Mouse (Mus musculus) thymus, postnatal 4 days (tissue): ENCODE measurements around the gene Omg.

Source experiments
- DNase-seq: peaks from one replicate; pipeline ENCODE4 v3.0.0; 2021

The Omg gene

DNA sequence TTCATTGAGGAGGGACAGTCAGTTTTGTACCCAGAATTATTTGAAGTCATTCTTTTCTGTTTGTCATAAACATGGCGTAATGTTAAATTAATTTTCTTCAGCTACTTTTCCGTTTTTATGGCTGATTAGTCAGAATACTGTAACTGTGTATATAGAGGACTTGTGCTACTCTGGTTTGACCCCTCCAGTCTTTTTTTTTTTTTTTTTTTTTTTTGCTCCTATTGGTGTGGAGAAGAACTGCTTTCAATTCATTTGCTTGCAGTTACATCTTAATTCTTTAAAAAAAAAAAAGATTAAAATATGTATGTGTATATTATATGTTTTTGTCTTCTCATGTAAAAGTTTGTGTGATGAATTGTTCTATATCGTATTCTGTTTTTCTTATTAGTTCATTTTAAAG, 8.1 kb upstream of the Omg start:
- DNase-seq, result no peak

DNA sequence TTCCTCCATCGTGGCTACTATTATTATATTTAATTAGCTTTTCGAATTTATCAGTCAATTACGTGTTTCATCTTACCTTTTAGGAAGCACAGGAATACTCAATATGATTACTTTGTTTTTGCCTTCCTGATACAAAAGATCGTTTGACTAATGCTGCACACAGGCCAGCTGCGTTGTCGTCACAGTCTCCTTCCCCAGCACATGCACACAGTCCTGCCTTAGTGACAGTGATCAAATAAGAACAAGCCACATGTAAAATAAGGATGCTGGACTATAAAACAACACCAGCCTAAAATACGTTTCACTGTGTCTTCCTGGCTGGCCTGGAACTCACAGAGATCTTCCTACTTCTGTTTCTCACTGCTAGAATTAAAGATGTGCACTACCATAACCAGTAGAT, 622 bp upstream of the Omg start:
- no peak for DNase-seq

DNA sequence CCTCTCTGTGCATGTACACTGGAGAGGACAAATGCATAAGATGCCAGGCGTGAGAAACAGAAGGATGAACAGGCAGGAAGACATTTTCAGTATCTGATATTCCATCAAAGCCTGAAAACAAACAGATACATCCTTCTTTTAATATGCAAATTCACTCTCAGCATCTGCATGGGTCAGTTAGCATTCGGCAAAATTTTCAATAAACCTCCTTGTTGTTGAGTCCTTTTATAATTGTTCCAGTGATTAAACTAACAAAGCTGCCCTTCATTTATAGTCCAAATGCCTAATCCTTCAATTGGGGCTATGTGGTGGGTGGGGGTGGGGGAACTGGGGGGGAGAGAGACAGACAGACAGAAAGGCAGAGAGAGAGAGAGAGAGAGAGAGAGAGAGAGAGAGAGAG, 967 bp downstream of the Omg start:
- DNase-seq, result no peak

DNA sequence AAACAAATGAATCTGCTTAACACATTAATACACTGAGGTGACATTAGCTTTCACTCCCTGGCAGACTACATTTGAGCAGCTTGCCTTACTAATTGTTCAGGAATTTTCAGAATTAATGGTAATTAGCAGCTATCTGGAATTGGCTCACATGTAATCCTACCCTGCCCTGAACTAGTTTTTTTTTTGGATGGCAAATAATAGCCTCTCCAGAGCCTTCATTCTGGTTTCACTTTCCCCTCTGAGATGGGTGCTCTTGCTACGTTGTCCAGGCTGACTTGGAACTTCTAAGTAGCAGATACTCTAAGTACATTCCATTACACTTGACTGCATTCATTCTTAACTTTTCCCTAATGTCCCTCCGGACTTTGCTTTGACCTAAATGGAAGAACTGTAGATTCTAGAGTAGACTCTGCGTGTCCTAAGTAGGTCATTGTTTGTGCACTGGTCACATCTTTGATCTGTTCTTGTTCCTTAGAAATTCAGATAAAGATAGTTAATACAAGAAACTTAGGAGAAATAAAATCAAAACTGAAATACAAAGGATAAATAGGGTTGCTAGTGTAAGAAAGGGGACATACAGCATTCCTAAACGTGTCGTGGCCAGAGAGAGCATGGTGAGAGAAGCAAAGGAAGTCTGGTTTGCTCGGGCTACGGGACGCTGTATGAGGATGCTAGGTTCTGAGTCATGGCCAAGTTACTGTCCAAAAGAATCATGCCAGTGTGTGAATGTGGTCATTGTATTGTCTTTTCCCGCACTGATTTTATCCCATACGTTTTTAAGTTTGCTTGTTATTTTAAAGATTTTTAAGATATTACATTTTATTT, 8.7 kb downstream of the Omg start:
- no peak for DNase-seq

DNA sequence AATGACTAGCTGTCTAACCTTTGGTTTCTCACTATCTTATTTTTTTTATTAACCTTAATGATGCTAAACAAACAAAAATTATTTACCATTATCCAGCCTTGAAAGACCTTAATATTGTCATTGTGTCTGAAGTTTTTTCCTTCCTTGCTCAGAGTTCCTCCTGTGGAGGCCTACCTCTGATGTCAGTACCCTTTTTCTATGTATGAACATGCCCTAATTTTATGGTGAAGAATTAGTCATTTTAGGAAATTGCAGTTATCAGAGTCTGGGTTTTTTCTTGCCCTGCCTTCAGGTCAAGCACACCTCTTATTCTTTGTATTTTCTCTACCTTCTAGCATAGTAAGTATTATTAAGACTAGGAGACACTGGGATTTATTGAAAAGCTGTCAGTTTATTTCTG, 19.2 kb downstream of the Omg start:
- DNase-seq, result no peak

DNA sequence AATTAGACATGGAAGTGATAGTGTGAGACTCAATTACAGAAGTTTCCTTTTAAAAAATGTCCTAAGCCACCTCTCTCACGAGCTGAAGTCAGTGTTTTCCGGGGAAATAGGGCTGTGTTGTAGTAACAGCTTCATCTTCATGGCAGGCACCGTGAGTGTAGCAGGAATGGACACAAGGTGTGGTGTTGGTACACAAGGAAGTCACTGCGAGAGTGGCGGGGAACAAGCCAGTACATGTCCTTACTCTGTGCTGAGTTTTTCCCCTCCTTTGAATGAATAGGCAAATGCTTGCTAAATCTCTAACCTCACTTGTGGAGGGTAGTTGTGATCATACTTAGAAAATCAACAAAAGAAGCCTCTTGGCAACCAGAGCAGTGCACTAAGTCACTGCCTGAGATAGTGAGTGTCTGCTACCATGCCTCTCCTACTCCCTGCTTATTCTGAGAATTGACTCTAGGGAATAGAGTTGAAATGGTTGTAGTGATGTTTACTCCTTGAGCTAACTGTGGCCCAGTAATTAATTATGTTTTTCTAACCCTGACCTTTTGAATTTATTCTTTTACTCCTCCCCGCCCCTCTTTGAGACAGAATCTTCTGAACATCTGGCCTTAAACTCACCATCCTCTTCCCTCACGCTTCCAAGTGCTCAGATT, 19.9 kb downstream of the Omg start:
- DNase-seq, result no peak

DNA sequence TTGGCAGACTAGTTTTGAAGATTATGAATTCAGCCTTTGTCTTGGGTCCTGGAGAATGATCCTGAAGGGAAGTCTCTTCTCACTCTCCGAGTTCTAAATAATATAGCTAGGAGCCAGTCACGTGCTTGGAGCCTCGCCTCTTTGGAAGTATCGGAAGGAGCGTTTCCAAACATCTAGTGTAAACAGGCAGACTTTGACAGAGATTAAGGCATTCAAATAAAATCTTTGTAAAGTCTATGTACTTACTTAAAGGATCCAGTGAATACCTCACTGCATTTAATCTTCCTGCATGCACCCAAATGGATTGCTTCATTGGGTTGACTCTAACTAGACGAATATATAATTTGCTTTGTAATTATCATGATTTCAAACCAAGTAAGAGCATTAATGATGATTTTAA, 20.5 kb downstream of the Omg start:
- no peak for DNase-seq

DNA sequence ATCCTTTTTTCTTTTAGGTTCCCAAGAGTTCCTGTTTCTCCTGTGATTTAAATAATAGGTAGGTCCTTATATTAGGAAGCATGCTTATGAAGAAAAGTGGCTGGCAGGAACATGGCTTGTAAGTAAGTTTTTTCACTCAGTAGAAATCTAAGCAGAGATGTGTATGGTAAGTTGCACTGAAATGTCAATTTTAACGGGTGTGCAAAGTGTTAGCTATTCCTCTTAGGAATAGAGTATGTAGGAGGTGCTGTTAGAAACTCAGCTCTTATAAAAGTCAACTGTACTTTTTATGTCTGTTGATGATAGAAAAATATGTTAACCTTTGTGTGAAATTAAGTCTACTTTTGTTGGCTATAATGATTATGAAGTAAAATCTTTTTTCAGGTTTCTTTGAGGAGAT, 35.8 kb downstream of the Omg start:
- no peak for DNase-seq

DNA sequence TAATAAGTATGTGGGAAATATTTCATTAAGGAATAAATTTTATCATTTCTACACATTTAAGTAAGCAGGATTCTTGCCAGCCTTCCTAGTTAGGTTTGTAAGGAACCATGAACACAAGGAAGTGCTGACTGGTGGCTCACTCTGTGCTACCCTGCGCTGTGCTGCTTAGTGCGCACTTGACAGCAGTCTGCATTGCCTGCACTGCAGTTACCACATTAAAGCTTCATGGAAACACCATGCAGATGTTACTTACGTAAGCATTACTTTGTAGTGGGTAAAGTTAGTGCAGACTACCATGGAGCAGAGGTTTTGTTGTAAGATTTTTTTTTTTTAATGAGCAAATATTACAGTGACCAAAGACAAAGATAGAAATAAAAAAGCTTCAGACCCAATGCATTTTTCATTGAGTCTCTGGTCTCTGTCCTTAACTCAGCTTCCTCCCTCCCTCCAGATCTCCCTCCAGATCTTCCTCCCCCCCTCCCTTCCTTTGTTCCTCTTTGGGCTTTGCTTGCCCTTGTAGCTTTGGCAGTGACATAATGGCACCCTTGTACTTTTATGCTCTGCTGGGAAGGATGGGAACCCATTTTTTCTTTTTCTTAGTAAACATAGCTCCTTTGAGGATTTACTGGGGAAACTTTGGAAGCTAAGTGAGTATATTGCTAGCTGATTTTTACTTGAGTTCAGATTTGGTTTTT, 43.0 kb downstream of the Omg start:
- DNase-seq, result peak; percentile 60

DNA sequence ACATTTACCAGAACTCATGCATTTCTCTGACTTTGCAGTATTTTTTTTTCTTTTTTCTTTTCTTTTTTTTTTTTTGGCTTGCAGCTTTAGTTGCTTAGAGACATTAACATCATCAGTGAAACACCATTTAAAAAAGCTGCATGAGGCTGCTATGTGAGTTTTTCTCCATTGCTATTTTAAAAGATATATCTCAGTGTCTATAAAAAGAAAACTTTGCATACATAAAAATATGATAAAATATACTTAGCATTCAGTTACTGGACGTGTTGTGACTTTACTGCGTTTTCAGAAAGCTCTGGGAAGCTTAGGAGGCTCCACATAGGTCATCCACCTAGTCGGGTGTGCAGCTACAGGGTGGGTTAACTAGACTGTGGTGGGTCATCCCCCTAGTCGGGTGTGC, 44.0 kb downstream of the Omg start:
- DNase-seq, result no peak

DNA sequence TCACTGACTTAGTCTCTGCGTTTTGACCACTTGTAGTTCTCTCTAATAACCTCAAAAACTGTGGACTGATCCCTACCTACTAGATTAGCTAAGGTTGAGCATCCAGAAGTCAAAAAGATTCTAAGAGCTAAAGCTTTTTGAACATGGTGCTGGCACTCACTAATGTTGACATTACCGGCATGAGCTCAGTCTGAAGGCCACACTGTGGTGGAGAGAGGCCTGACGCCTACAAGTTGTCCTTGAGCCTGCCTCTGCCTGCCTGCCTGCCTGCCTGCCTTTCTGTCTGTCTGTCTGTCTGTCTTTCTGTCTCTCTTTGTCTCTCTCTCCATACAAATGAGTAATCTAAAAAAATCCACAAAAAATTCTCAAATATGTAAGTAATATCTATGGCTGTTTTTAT, 46.0 kb downstream of the Omg start:
- DNase-seq, result no peak

DNA sequence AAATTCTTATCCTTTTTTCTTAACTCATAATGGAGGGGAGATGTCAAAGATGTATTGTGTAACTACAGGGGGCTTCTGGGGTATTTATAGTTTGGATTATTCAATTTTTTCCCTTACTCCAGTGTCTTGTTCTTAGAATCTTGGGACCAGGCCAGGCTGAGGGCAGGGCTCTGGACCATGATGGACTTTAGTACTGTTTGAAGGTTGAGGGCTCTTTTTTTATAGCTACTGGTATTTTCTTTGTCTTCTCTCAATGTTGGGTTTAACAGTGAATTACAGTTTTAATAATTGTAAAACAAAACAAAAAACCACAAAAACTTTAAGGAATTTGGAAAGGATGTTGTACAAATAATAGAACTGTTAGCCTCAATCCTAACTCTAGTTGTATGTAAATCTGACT, 50.9 kb downstream of the Omg start:
- no peak for DNase-seq
